Mouse (Mus musculus): ENCODE results near the gene Themis3. TPM values are rescaled to one million over a fixed set of nuclear protein-coding genes. Genes with fewer than 3 reads are reported as not detected.

Themis3 gene
- polyA plus RNA-seq, 1 experiment from 2014 or later, result not detected

DNA sequence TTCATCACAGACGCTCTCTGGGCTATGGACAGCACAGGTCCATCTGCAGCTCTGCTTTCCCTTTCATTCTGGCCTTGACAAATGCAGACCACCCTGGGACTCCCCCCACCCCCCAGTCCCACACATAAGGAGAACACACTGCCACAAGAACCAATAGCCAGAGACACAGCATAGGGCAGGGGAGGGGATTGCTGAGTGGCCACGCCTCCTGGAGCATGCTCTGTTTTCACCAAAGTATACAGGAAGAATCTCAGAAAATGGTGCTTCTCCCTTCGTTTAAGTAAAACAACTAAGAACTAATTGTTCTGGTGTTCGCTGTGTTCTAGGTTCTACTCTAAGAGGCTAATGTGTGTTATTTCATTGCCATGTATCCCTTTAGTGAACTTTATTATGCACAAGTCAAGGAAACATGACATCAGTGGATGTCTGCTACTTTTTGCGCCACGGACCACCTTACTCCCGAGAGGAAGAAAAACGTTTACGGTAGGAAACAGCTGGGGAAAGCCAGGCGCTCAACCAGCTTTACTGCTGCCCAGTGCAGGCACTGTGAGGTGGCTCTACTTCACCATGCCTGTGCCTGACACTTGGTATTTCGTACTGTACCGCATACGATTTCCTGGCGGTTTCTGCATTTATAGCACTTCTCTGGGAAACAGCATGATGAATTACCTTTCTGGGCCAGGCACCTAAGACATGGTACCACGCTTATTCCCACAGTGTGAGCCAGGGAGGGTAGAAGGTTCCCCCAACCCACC is 82.0 kb downstream of the Themis3 start:
- no peaks in the 10 kb centered on the region for H3K36me3 ChIP-seq (replicated peaks; ENCODE audit: control insufficient read depth, insufficient read depth, low read depth, low read length)
- no peak for ATAC-seq (replicated peaks; ENCODE audit: insufficient number of reproducible peaks, low FRiP score, low TSS enrichment, low read depth)
- 81% methylated on average over 15 of the region's 15 CpGs for WGBS

GRCm38 (mm10) chr17:66510221-66510683 is 84.2 kb downstream of the Themis3 start:
- no peaks in the 10 kb centered on the region for H3K4me1 ChIP-seq (ENCODE audit: control insufficient read depth, insufficient read depth, low read length)
- H3K27ac ChIP-seq (replicated peaks; ENCODE audit: low read depth, low read length), result no peak overlapping the region
- H3K36me3 ChIP-seq (replicated peaks; ENCODE audit: control insufficient read depth, insufficient read depth, low read depth, low read length), result no peaks in the 10 kb centered on the region; the same call in 1 of the 2 replicates
- H3K4me3 ChIP-seq (ENCODE audit: low read depth, low read length), result no peak overlapping the region
- no peaks in the 10 kb centered on the region for H3K9me3 ChIP-seq (replicated peaks; ENCODE audit: control insufficient read depth, low read length)
- H3K4me2 ChIP-seq (ENCODE audit: low read depth, low read length), result no peak overlapping the region
- no peaks in the 10 kb centered on the region for H3K27me3 ChIP-seq (ENCODE audit: control insufficient read depth, insufficient read depth, low read length)
- H3K9ac ChIP-seq (replicated peaks; ENCODE audit: low read length), result no peak overlapping the region
- no peak for ATAC-seq (replicated peaks; ENCODE audit: insufficient number of reproducible peaks, low FRiP score, low TSS enrichment, low read depth)
- DNase-seq (ENCODE audit: low spot score), result no peak
- 56% methylated on average over 10 of the region's 10 CpGs for WGBS

More for the DNA sequence above, 82.0 kb downstream of the Themis3 start:
- no peak overlapping the region for H3K4me2 ChIP-seq (ENCODE audit: low read depth, low read length)
- no peaks in the 10 kb centered on the region for H3K9me3 ChIP-seq (replicated peaks; ENCODE audit: control insufficient read depth, low read length)
- H3K4me3 ChIP-seq (ENCODE audit: low read depth, low read length), result no peak overlapping the region
- H3K4me1 ChIP-seq (ENCODE audit: control insufficient read depth, insufficient read depth, low read length), result no peaks in the 10 kb centered on the region
- H3K27me3 ChIP-seq (ENCODE audit: control insufficient read depth, insufficient read depth, low read length), result no peaks in the 10 kb centered on the region
- no peak overlapping the region for H3K9ac ChIP-seq (replicated peaks; ENCODE audit: low read length)
- no peak overlapping the region for H3K27ac ChIP-seq (replicated peaks; ENCODE audit: low read depth, low read length)
- DNase-seq (ENCODE audit: low spot score), result no peak

DNA sequence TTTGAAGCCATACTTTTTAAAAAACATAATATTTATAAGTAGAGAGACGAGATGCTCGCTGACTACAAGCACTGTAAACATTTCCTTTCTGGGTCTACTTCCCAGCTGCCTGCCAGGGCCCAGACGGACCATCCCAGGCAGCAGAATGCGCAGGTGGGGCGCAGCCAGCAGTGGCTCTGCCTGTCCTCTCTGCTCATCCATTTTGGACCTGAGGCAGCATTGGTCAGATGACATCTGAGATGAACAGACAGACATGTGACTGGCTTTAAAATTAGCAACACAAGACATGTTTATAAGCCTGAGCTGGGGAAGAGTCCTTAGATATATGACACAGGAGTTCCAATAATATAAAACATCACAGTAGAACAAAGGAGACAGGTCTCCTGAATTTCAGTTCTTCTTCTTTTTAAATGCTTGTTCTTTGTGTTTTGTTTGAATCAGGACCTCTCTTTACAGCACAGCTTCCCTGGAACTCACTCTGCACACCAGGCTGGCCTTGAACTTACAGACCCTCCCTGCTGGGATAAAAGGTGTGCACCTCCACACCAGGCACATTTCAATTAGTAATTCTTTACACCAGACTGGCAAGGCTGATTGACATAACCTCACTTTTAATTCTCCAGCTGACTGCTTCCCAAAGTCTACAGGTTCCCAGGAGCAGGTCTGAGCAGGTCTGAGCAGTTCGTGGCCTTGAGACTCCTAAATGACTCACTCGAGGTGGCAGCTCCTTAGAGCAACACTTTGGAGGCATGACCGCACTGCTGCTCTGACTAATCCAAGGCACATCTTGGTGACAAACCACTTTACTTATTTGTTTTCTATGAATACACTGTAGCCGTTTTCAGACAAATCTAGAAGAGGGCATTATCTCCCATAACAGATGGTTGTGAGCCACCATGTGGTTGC is 87.1 kb downstream of the Themis3 start:
- no peaks in the 10 kb centered on the region for H3K9me3 ChIP-seq (replicated peaks; ENCODE audit: control insufficient read depth, low read length)
- H3K4me2 ChIP-seq (ENCODE audit: low read depth, low read length), result no peak overlapping the region
- no peak overlapping the region for H3K4me3 ChIP-seq (ENCODE audit: low read depth, low read length)
- no peak for DNase-seq (ENCODE audit: low spot score)
- WGBS, result 88% methylated on average over 9 of the region's 9 CpGs
- H3K9ac ChIP-seq (replicated peaks; ENCODE audit: low read length), result no peak overlapping the region
- no peak for ATAC-seq (replicated peaks; ENCODE audit: insufficient number of reproducible peaks, low FRiP score, low TSS enrichment, low read depth)
- no peak overlapping the region for H3K27ac ChIP-seq (replicated peaks; ENCODE audit: low read depth, low read length)
- no peaks in the 10 kb centered on the region for H3K27me3 ChIP-seq (ENCODE audit: control insufficient read depth, insufficient read depth, low read length)
- peaks cover 4% of the 10 kb centered on the region for H3K36me3 ChIP-seq (replicated peaks; ENCODE audit: control insufficient read depth, insufficient read depth, low read depth, low read length)
- no peaks in the 10 kb centered on the region for H3K4me1 ChIP-seq (ENCODE audit: control insufficient read depth, insufficient read depth, low read length)

DNA sequence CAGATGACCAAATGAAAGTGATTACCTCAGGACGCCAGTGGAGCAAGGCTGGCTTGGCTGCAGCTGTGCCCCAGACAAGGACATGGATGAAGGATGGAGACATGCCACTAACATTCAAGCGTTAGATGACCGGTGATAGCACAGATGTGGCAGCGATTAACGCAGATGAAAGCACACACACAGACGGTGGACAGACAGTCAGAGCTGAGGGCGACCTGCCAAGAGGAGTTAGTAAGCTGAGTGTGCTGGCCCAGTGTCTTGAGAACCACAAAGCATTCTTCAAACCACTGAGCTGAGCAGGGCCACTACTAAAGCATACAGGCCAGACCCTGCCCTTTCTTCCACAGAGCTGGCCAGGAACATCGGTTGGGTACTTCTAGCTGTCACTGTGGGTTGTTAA is 89.5 kb downstream of the Themis3 start:
- H3K4me1 ChIP-seq (ENCODE audit: control insufficient read depth, insufficient read depth, low read length), result no peaks in the 10 kb centered on the region
- no peak overlapping the region for H3K4me2 ChIP-seq (ENCODE audit: low read depth, low read length)
- no peaks in the 10 kb centered on the region for H3K9me3 ChIP-seq (replicated peaks; ENCODE audit: control insufficient read depth, low read length)
- H3K27me3 ChIP-seq (ENCODE audit: control insufficient read depth, insufficient read depth, low read length), result no peaks in the 10 kb centered on the region
- H3K36me3 ChIP-seq (replicated peaks; ENCODE audit: control insufficient read depth, insufficient read depth, low read depth, low read length), result peaks cover 4% of the 10 kb centered on the region
- no peak overlapping the region for H3K9ac ChIP-seq (replicated peaks; ENCODE audit: low read length)
- 88% methylated on average over 8 of the region's 8 CpGs for WGBS
- DNase-seq (ENCODE audit: low spot score) (no peak), ATAC-seq (replicated peaks; ENCODE audit: insufficient number of reproducible peaks, low FRiP score, low TSS enrichment, low read depth) (no peak)
- H3K27ac ChIP-seq (replicated peaks; ENCODE audit: low read depth, low read length), result no peak overlapping the region
- no peak overlapping the region for H3K4me3 ChIP-seq (ENCODE audit: low read depth, low read length)

Other genes with a start within 250 kb of the Themis3 start
- gene Mtcl1, start 144.9 kb downstream of the Themis3 start, polyA plus RNA-seq (2014; fragmentation: Nextera tagmentation; extraction: Ambion mirVana), result 6.0 and 8.9 TPM in 2 replicates
- 41.1 and 41.9 TPM in 2 replicates for gene Rab12, start 74.9 kb downstream of the Themis3 start, polyA plus RNA-seq (2014; fragmentation: Nextera tagmentation; extraction: Ambion mirVana)